Mouse (Mus musculus) midbrain, embryonic 12.5 days (tissue): ENCODE data around the gene Sgtb. TPM values are rescaled to one million over a fixed set of nuclear protein-coding genes. Genes with fewer than 3 reads are reported as not detected.

ENCODE experiments used
- ATAC-seq: fragments of 200-750 bp; cut with Nextera tagmentation; 2 replicates; pipeline ENCODE4 v1.8.0; 2017; ENCODE audit warnings: low read depth, moderate TSS enrichment, moderate library complexity; ENCODE audit not compliant: low FRiP score
- H3K27ac ChIP-seq: fragments of 300-500 bp; sonication (generic); replicated peaks from 2 replicates; pipeline ENCODE4 v1.5.1; 2016; ENCODE audit warnings: mild to moderate bottlenecking
- H3K27me3 ChIP-seq: fragments of 300-500 bp; sonication (generic); 2 replicates; pipeline ENCODE4 v1.6.1; 2016; ENCODE audit warnings: mild to moderate bottlenecking
- H3K36me3 ChIP-seq: fragments of 300-500 bp; sonication (generic); 2 replicates; pipeline ENCODE4 v1.6.1; 2016
- H3K4me1 ChIP-seq: fragments of 300-500 bp; sonication (generic); 2 replicates; pipeline ENCODE4 v1.6.1; 2016
- H3K4me2 ChIP-seq: fragments of 300-500 bp; sonication (generic); replicated peaks from 2 replicates; pipeline ENCODE4 v1.6.1; 2016; ENCODE audit warnings: mild to moderate bottlenecking, moderate library complexity
- H3K4me3 ChIP-seq: fragments of 300-500 bp; sonication (generic); 2 replicates; pipeline ENCODE4 v1.5.1; 2016; ENCODE audit warnings: mild to moderate bottlenecking
- H3K9ac ChIP-seq: fragments of 300-500 bp; sonication (generic); replicated peaks from 2 replicates; pipeline ENCODE4 v1.6.1; 2016; ENCODE audit warnings: mild to moderate bottlenecking, moderate library complexity
- H3K9me3 ChIP-seq: fragments of 300-500 bp; sonication (generic); 2 replicates; pipeline ENCODE4 v1.6.1; 2016; ENCODE audit warnings: mild to moderate bottlenecking
- WGBS: fragments of 180-500 bp; shearing (Covaris S2); methylation state at CpG from one replicate; pipeline ENCODE4 v1.1.7; 2016; 5-methylcytosine and 5-hydroxymethylcytosine counted together
- polyA plus RNA-seq: library from polyadenylated mRNA; unstranded; fragments of >200 nt; fragmentation: Nextera tagmentation; extraction: Ambion mirVana; gene quantifications from 2 replicates; pipeline ENCODE4 v1.2.1, GENCODE M21; 2016

Sgtb gene
- polyA plus RNA-seq, result 26.8 and 27.1 TPM in 2 replicates

- Histone ChIP-seq H3K36me3 (no peaks in the 10 kb centered on the region), H3K27ac (peak within 1 kb of the TSS; percentile 80), H3K9ac (peak within 1 kb of the TSS; percentile 81), H3K4me2 (peak within 1 kb of the TSS; percentile 96), H3K4me3 (peak within 1 kb of the TSS; percentile 80), H3K27me3 (no peaks in the 10 kb centered on the region), H3K4me1 (peaks cover 15% of the 10 kb centered on the region; the same call in 1 of the 2 replicates), H3K9me3 (0 out of 2 replicates have a peak, but pooled peaks cover 1% of the 10 kb centered on the region)
- peak; percentile 97 for ATAC-seq
- under 1% methylated on average over 37 of the region's 44 CpGs for WGBS
Measured at GRCm38 (mm10) chr13:104109288-104109815, at the start of gene Sgtb, which contains the start of gene Nln. Sgtb (plus strand) TSS chr13:104109741. Nln (minus strand) TSS chr13:104109614.

- Histone ChIP-seq H3K27me3 (no peaks in the 10 kb centered on the region), H3K4me3 (no peak overlapping the region), H3K4me2 (no peak overlapping the region), H3K27ac (no peak overlapping the region), H3K36me3 (peaks cover 10% of the 10 kb centered on the region), H3K9me3 (no peaks in the 10 kb centered on the region), H3K9ac (no peak overlapping the region), H3K4me1 (peaks cover 8% of the 10 kb centered on the region)
- WGBS, result 65% methylated on average over 1 of the region's 1 CpGs
- ATAC-seq, result no peak
Measured at GRCm38 (mm10) chr13:104060231-104060630, 49.3 kb upstream of the Sgtb start.

DNA sequence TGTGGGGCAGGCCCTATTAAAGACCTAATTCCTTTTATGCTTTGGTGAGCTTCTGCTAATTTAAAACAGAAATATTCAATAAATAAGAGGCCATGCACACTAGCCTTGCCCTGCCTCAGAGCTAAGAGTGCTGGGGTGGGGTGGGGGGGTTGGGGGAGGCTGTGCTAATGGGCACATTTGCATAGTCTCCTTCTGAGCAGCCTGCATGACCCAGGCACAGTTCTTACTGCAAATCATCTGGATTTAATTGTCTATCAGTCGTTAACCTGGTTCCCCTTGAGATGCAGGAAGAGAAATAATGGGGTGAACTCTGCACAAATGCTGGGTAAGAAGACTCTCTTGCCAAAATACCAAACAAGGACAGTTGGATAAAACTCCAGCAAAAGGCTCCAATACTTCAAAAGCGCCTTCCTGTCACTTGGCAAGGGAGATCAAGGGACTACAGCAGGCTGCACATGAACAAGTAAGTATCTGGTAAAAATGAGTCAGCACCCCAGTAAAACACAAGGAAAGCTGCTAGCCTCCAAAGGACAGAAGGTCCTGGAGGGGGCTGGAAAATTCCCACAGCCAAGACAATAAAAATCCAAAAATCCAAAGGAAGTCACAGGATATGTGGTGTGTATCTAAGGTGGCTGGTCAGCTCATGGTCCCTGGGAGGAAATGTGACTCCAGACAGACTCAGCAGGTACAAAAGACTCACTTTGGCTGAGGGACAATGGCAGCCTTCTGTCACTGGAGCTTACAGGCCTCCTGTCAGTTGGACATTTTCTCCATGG lies 47.4 kb upstream of the Sgtb start:
- WGBS, result 63% methylated on average over 2 of the region's 2 CpGs
- Histone ChIP-seq H3K9me3 (no peaks in the 10 kb centered on the region), H3K36me3 (peaks cover 7% of the 10 kb centered on the region), H3K4me1 (peaks cover 8% of the 10 kb centered on the region), H3K4me2 (no peak overlapping the region), H3K4me3 (no peak overlapping the region), H3K27ac (no peak overlapping the region), H3K27me3 (no peaks in the 10 kb centered on the region), H3K9ac (no peak overlapping the region)
- ATAC-seq, result 0 out of 2 replicates have a peak, but pooled peaks have one; percentile 41

- Histone ChIP-seq H3K9ac (no peak overlapping the region), H3K4me3 (no peak overlapping the region), H3K27me3 (no peaks in the 10 kb centered on the region), H3K36me3 (peaks cover 7% of the 10 kb centered on the region), H3K4me2 (no peak overlapping the region), H3K9me3 (no peaks in the 10 kb centered on the region), H3K4me1 (peaks cover 8% of the 10 kb centered on the region), H3K27ac (no peak overlapping the region)
- ATAC-seq, result no peak
- 88% methylated on average over 9 of the region's 9 CpGs for WGBS
Measured at GRCm38 (mm10) chr13:104063061-104063460, 46.5 kb upstream of the Sgtb start.

DNA sequence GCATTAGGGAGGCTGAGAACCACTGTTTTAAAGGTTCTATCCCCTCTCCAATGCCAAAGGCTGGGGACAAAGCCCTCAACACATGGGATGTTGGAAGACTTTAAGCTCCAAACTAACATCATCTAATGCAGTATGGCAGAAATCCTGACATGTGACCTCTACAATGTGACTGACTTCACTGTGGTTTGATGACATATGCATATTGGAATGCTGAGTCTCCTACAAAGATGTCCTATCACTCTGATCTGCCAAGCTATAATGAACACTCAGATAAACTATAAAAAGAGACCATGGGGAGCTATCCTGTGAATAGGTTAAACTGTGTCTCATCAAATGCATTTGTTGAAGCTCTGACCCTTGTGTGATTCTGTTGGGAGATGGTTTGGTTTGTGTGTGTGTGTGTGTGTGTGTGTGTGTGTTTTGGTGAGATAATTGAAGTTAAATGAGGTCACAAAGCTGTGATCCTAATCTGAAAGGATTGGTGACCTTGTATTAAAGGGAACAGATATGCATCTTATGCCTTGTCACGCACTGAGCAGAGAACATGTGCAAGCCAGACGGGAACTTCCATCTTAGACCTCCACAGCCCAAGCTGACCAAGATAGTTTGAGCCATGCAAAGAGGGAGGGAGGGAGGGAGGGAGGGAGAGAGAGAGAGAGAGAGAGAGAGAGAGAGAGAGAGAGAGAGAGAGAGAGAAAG lies 43.7 kb upstream of the Sgtb start:
- WGBS, result 88% methylated on average over 2 of the region's 2 CpGs
- no peak overlapping the region for H3K9ac ChIP-seq
- H3K27ac ChIP-seq, result no peak overlapping the region
- no peak overlapping the region for H3K4me2 ChIP-seq
- peaks cover 7% of the 10 kb centered on the region for H3K36me3 ChIP-seq
- no peaks in the 10 kb centered on the region for H3K9me3 ChIP-seq
- H3K4me3 ChIP-seq, result no peak overlapping the region
- H3K4me1 ChIP-seq, result peaks cover 8% of the 10 kb centered on the region
- ATAC-seq, result no peak
- H3K27me3 ChIP-seq, result no peaks in the 10 kb centered on the region

DNA sequence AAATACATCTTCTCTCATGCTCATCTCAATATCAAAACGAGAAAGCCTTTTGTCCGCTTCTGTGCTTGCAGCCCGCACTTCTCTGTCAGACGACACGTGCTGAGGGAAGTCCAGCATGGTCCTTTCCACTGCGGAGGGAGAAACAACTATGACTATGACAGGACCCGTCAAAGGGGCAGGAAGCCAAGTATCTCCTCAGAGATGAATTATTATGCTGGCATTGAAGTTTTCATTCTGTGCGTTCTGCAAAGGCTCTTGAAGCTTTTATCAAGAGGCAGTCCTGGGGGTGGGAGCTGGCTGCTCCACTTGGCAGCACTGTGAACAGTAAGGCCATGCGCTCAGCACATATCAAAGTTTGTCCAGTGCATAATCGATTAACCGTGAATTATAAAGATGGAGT lies 40.3 kb upstream of the Sgtb start:
- H3K4me2 ChIP-seq, result no peak overlapping the region
- H3K27me3 ChIP-seq, result no peaks in the 10 kb centered on the region
- H3K9me3 ChIP-seq, result no peaks in the 10 kb centered on the region
- H3K9ac ChIP-seq, result no peak overlapping the region
- H3K4me3 ChIP-seq, result no peak overlapping the region
- WGBS, result 94% methylated on average over 11 of the region's 11 CpGs
- H3K27ac ChIP-seq, result no peak overlapping the region
- H3K4me1 ChIP-seq, result no peaks in the 10 kb centered on the region
- peaks cover 11% of the 10 kb centered on the region for H3K36me3 ChIP-seq
- no peak for ATAC-seq

GRCm38 (mm10) chr13:104070703-104071102 lies 38.8 kb upstream of the Sgtb start:
- Histone ChIP-seq H3K4me2 (no peak overlapping the region), H3K36me3 (peaks cover 10% of the 10 kb centered on the region), H3K27me3 (no peaks in the 10 kb centered on the region), H3K4me1 (no peaks in the 10 kb centered on the region), H3K9ac (no peak overlapping the region), H3K4me3 (no peak overlapping the region), H3K9me3 (no peaks in the 10 kb centered on the region), H3K27ac (no peak overlapping the region)
- WGBS, result 89% methylated on average over 3 of the region's 3 CpGs
- no peak for ATAC-seq

GRCm38 (mm10) chr13:104072351-104072750 lies 37.2 kb upstream of the Sgtb start:
- no peak for ATAC-seq
- H3K4me3 ChIP-seq, result no peak overlapping the region
- WGBS, result 88% methylated on average over 9 of the region's 9 CpGs

GRCm38 (mm10) chr13:104074230-104074629 lies 35.3 kb upstream of the Sgtb start:
- Histone ChIP-seq H3K4me2 (no peak overlapping the region), H3K27ac (no peak overlapping the region), H3K4me3 (no peak overlapping the region), H3K36me3 (peaks cover 7% of the 10 kb centered on the region; the same call in 1 of the 2 replicates), H3K9ac (no peak overlapping the region), H3K4me1 (no peaks in the 10 kb centered on the region), H3K9me3 (no peaks in the 10 kb centered on the region), H3K27me3 (no peaks in the 10 kb centered on the region)
- ATAC-seq, result no peak
- WGBS, result 92% methylated on average over 8 of the region's 8 CpGs

More at GRCm38 (mm10) chr13:104072351-104072750, 37.2 kb upstream of the Sgtb start:
- no peak overlapping the region for H3K27ac ChIP-seq
- H3K9me3 ChIP-seq, result no peaks in the 10 kb centered on the region
- H3K36me3 ChIP-seq, result peaks cover 7% of the 10 kb centered on the region; the same call in 1 of the 2 replicates
- H3K4me1 ChIP-seq, result no peaks in the 10 kb centered on the region
- H3K9ac ChIP-seq, result no peak overlapping the region
- no peaks in the 10 kb centered on the region for H3K27me3 ChIP-seq
- no peak overlapping the region for H3K4me2 ChIP-seq

DNA sequence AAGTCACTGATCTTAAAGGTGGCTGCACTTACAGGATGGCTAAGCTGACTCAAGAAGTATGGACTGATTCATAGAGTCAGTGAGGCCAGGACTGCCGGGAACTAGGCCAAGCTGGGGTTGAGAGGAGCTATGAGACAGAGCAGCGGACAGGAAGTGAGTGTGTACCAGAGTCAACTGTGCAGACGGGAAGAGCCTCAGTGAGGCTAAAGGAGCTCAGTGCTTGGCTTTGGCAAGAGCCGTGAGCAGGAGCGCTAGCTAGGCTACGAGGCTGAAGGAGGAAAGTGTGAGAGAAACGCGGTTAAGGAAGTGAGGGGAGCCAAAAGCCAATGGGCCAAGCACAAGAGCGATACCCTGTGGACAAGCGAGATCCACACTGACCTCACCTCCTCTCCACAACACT lies 34.8 kb upstream of the Sgtb start:
- no peak for ATAC-seq
- WGBS, result 83% methylated on average over 10 of the region's 10 CpGs

DNA sequence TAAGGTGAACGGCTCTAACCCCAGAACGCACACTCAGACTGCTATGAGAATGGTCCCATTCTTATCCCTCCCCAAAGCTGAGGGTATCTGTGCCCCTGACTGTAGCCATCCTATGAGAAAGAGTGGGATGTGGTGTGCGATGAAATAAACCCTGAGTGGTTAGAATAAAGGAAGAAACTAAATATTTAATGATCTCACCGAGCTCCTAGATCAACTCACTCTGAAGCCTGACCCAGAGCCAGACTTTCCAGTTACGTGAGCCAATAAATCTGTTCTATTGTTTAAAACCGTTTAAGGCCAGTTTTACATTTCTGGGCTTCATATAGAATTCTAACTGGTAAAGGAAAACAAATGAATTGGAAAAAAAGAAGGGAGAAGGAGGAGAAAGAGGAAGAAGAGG lies 32.5 kb upstream of the Sgtb start:
- no peak for ATAC-seq
- Histone ChIP-seq H3K9me3 (no peaks in the 10 kb centered on the region), H3K9ac (no peak overlapping the region), H3K36me3 (peaks cover 3% of the 10 kb centered on the region; the same call in 1 of the 2 replicates), H3K4me1 (no peaks in the 10 kb centered on the region), H3K27me3 (no peaks in the 10 kb centered on the region), H3K4me3 (no peak overlapping the region), H3K4me2 (no peak overlapping the region), H3K27ac (no peak overlapping the region)
- 94% methylated on average over 6 of the region's 6 CpGs for WGBS

More for the DNA sequence above, 34.8 kb upstream of the Sgtb start:
- H3K27me3 ChIP-seq, result no peaks in the 10 kb centered on the region
- H3K4me2 ChIP-seq, result no peak overlapping the region
- no peak overlapping the region for H3K4me3 ChIP-seq
- no peaks in the 10 kb centered on the region for H3K9me3 ChIP-seq
- H3K27ac ChIP-seq, result no peak overlapping the region
- peaks cover 7% of the 10 kb centered on the region; the same call in 1 of the 2 replicates for H3K36me3 ChIP-seq
- no peak overlapping the region for H3K9ac ChIP-seq
- no peaks in the 10 kb centered on the region for H3K4me1 ChIP-seq

- Histone ChIP-seq H3K9ac (no peak overlapping the region), H3K36me3 (no peaks in the 10 kb centered on the region), H3K4me2 (no peak overlapping the region), H3K27me3 (no peaks in the 10 kb centered on the region), H3K9me3 (no peaks in the 10 kb centered on the region), H3K4me1 (no peaks in the 10 kb centered on the region), H3K4me3 (no peak overlapping the region), H3K27ac (no peak overlapping the region)
- 90% methylated on average over 7 of the region's 7 CpGs for WGBS
- ATAC-seq, result no peak
Measured at GRCm38 (mm10) chr13:104082504-104082903, 27.0 kb upstream of the Sgtb start.
